ENCODE assay signal across 8 mouse cellular contexts in the genomic region with DNA sequence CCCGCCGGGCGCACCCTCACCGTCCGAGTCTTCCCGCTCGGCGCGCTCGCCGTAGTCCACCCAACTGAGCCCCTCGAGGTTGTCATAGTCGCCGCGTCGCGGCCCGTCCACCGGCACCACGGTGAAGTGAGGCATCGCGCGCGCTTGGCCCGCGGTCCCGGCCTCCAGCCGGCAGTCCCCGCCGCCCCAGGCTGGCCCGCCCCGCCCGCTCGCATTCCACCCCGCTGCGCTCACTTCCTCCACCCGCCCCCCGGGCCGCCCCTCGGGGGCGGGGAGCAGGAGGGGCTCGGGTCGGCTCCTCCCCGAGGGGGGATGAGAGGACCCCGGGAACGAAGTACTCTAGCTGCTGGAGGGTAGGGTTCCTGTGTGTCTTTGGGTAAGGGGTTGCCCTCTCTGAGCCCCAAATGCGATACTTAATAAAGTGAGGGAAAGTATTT. TPM values are rescaled to one million over a fixed set of nuclear protein-coding genes. Genes with fewer than 3 reads are reported as not detected.
A peak's percentile ranks its signal among the peaks of the same experiment; 100 is the strongest.
DNase-seq lines count a peak whose midpoint lies in the region; ATAC-seq and TF ChIP-seq lines count a peak whose summit lies in the region.

A gene (minus strand): TSS at position 193 of the 437 bp plus-strand sequence.

- WGBS in hindbrain, embryonic 13.5 days: under 1% methylated on average over 40 of the region's 47 CpGs

- peak; percentile 75 for ATAC-seq in hindbrain, embryonic 13.5 days (ENCODE audit: low FRiP score)
- ATAC-seq in megakaryocyte progenitor cell, adult 5-6 weeks (replicated peaks; ENCODE audit: poor library complexity): peak; percentile 27

- no peak for TF ChIP-seq POLR2A in bone marrow macrophage, adult 2 months (IDR thresholded peaks at IDR 0.05; ENCODE audit: borderline replicate concordance, low read depth, low read length)

- H3K9me3 ChIP-seq in ES-E14 (ENCODE audit: control insufficient read depth, insufficient read depth, low read depth, low read length): no peaks in the 10 kb centered on the region
- no peaks in the 10 kb centered on the region for H3K9me3 ChIP-seq in hindbrain, embryonic 13.5 days

- TF ChIP-seq CTCF in bone marrow macrophage, adult 2 months (IDR thresholded peaks at IDR 0.05; ENCODE audit: low read depth, low read length): no peak

- peak; percentile 62 for DNase-seq in ES-E14 (ENCODE audit: low read depth, low spot score)
- peak; percentile 86 for DNase-seq in forelimb bud, embryonic 11.5 days (ENCODE audit: low read depth, low spot score)
- DNase-seq in left cerebral cortex, postnatal 14 days (ENCODE audit: low spot score in 2 of 2): peak in 1 of 2 experiments; percentile 27
- peak; percentile 66 for DNase-seq in right cerebral cortex, postnatal 4 days
- DNase-seq in cerebellum, adult 11 months: no peak

- peak within 1 kb of the TSS; percentile 63 for H3K4me2 ChIP-seq in hindbrain, embryonic 13.5 days

- no peaks in the 10 kb centered on the region for H3K36me3 ChIP-seq in ES-E14 (ENCODE audit: control insufficient read depth, insufficient read depth, low read length, poor library complexity, severe bottlenecking)
- H3K36me3 ChIP-seq in hindbrain, embryonic 13.5 days: no peaks in the 10 kb centered on the region

- peaks cover 47% of the 10 kb centered on the region for H3K27me3 ChIP-seq in hindbrain, embryonic 13.5 days

- peak within 1 kb of the TSS; percentile 32 for H3K27ac ChIP-seq in ES-E14 (ENCODE audit: insufficient read depth, low read depth, low read length, poor library complexity, severe bottlenecking)
- H3K27ac ChIP-seq in bone marrow macrophage, adult 2 months (ENCODE audit: insufficient read depth, low read depth, low read length): no peak within 1 kb of the TSS
- H3K27ac ChIP-seq in hindbrain, embryonic 13.5 days: no peak within 1 kb of the TSS

- intact Hi-C loops in left cerebral cortex, postnatal 14 days (cut with DNase I): no loop called here

- in situ Hi-C loops in ES-E14 (cut with MboI; ENCODE audit: low sequenced_read_pairs in 2 of 2, unreplicated experiment in 2 of 2): no loop called here

- peak within 1 kb of the TSS; percentile 94 for H3K9ac ChIP-seq in ES-E14 (ENCODE audit: insufficient read depth, low read depth, low read length, poor library complexity, severe bottlenecking)
- peak within 1 kb of the TSS; percentile 69 for H3K9ac ChIP-seq in hindbrain, embryonic 13.5 days

- H3K4me1 ChIP-seq in ES-E14 (ENCODE audit: control insufficient read depth in 2 of 2, insufficient read depth in 2 of 2, low read length in 2 of 2, poor library complexity in 1 of 2): peaks cover 16 to 37% of the 10 kb centered on the region in 2 experiments; a peak in 3 of 4 replicates
- H3K4me1 ChIP-seq in bone marrow macrophage, adult 2 months (ENCODE audit: control insufficient read depth, insufficient read depth, low read length): peaks cover 5% of the 10 kb centered on the region; the same call in 1 of the 2 replicates
- peaks cover 12% of the 10 kb centered on the region for H3K4me1 ChIP-seq in hindbrain, embryonic 13.5 days (replicated peaks)

- peak within 1 kb of the TSS; percentile 95 to 97 for H3K4me3 ChIP-seq in ES-E14 (ENCODE audit: insufficient read depth in 1 of 2, low read depth in 1 of 2, low read length in 2 of 2, poor library complexity in 1 of 2, severe bottlenecking in 1 of 2)
- H3K4me3 ChIP-seq in bone marrow macrophage, adult 2 months (ENCODE audit: insufficient read depth, low read length): peak within 1 kb of the TSS; percentile 88
- H3K4me3 ChIP-seq in hindbrain, embryonic 13.5 days: peak within 1 kb of the TSS; percentile 48

TF ChIP-seq in ES-E14, 5 proteins besides CTCF, POLR2A, EP300 and RAD21:
- TF ChIP-seq HCFC1 (IDR thresholded peaks at IDR 0.05; ENCODE audit: borderline replicate concordance, insufficient read depth, low read length) (no peak), MAFK (IDR thresholded peaks at IDR 0.05; ENCODE audit: insufficient read depth, low read depth, low read length) (no peak), ZNF384 (IDR thresholded peaks at IDR 0.05; ENCODE audit: low read depth, low read length) (no peak), ZC3H11A (IDR thresholded peaks at IDR 0.05; ENCODE audit: borderline replicate concordance, low read depth, low read length) (no peak), CHD2 (IDR thresholded peaks at IDR 0.05; ENCODE audit: low read depth, low read length) (no peak)

RNA-seq across cellular contexts. Expression of the gene that starts here (rescaled TPM):
- 70.1 and 133 TPM in 2 replicates for total RNA-seq in ES-E14 (2012; rRNA removed)
- 19.6 and 27.5 TPM in 2 replicates for polyA plus RNA-seq in bone marrow macrophage, adult 2 months (2012; ENCODE audit: insufficient read depth, insufficient read length, missing spikeins)
- polyA plus RNA-seq in hindbrain, embryonic 13.5 days (2015; fragmentation: Nextera tagmentation; extraction: Ambion mirVana): 7.9 and 8.9 TPM in 2 replicates
- total RNA-seq in left cerebral cortex, postnatal 14 days (2021): 10 to 100 TPM; 19.2 to 21.3 TPM
- total RNA-seq in megakaryocyte progenitor cell, adult 5-6 weeks (2015): 2.0 and 3.5 TPM in 2 replicates
- 7.7 and 8.4 TPM in 2 replicates for total RNA-seq in megakaryocyte progenitor cell, adult 5-6 weeks (2017)
